8 mouse cellular contexts compared by ENCODE assay signal in genomic region chr13:100552009-100552368, GRCm38 (mm10). TPM values are rescaled to one million over a fixed set of nuclear protein-coding genes. Genes with fewer than 3 reads are reported as not detected.
A peak's percentile ranks its signal among the peaks of the same experiment; 100 is the strongest.
DNase-seq lines count a peak whose midpoint lies in the region; ATAC-seq lines count a peak whose summit lies in the region.

No protein-coding gene starts in this region.

- H3K9ac ChIP-seq in kidney, embryonic 15.5 days: peak overlapping the region; percentile 61
- peak overlapping the region; percentile 51 for H3K9ac ChIP-seq in limb, embryonic 12.5 days (replicated peaks)

- H3K4me1 ChIP-seq in kidney, embryonic 15.5 days: peaks cover 23% of the 10 kb centered on the region
- peaks cover 21% of the 10 kb centered on the region for H3K4me1 ChIP-seq in forebrain, embryonic 10.5 days
- peaks cover 18% of the 10 kb centered on the region; the same call in 1 of the 2 replicates for H3K4me1 ChIP-seq in limb, embryonic 12.5 days (replicated peaks)

- no peaks in the 10 kb centered on the region for H3K9me3 ChIP-seq in kidney, embryonic 15.5 days (replicated peaks)
- H3K9me3 ChIP-seq in forebrain, embryonic 10.5 days: no peaks in the 10 kb centered on the region
- no peaks in the 10 kb centered on the region for H3K9me3 ChIP-seq in limb, embryonic 12.5 days

- peaks cover 53% of the 10 kb centered on the region for H3K27me3 ChIP-seq in kidney, embryonic 15.5 days
- peaks cover 63% of the 10 kb centered on the region for H3K27me3 ChIP-seq in forebrain, embryonic 10.5 days (ENCODE audit: poor library complexity, severe bottlenecking)
- H3K27me3 ChIP-seq in limb, embryonic 12.5 days: peaks cover 59% of the 10 kb centered on the region

- H3K4me3 ChIP-seq in kidney, embryonic 15.5 days (replicated peaks): peak overlapping the region; percentile 63
- H3K4me3 ChIP-seq in forebrain, embryonic 10.5 days: peak overlapping the region; percentile 75
- H3K4me3 ChIP-seq in limb, embryonic 12.5 days (replicated peaks): peak overlapping the region; percentile 63

- H3K27ac ChIP-seq in kidney, embryonic 15.5 days: peak overlapping the region; percentile 80
- H3K27ac ChIP-seq in forebrain, embryonic 10.5 days: peak overlapping the region; percentile 69
- H3K27ac ChIP-seq in limb, embryonic 12.5 days: no peak overlapping the region

- H3K4me2 ChIP-seq in kidney, embryonic 15.5 days: peak overlapping the region; percentile 94
- H3K4me2 ChIP-seq in limb, embryonic 12.5 days: peak overlapping the region; percentile 98

- WGBS in kidney, embryonic 15.5 days: under 1% methylated on average over 35 of the region's 35 CpGs
- under 1% methylated on average over 35 of the region's 35 CpGs for WGBS in forebrain, embryonic 10.5 days
- WGBS in limb, embryonic 12.5 days: under 1% methylated on average over 35 of the region's 35 CpGs

- peak; percentile 24 for ATAC-seq in kidney, embryonic 15.5 days (replicated peaks; ENCODE audit: low FRiP score)
- 0 out of 2 replicates have a peak, but pooled peaks have one; percentile 5 for ATAC-seq in limb, embryonic 12.5 days (ENCODE audit: insufficient number of reproducible peaks, insufficient read depth, low FRiP score, low TSS enrichment, low read depth)

- no peak for DNase-seq in kidney, adult 11 months
- peak; percentile 14 for DNase-seq in MN1 (ENCODE audit: low spot score)
- DNase-seq in forebrain, embryonic 10.5 days (ENCODE audit: extremely low spot score, low spot score): peak; percentile 39
- peak; percentile 4 to 12 for DNase-seq in right cerebral cortex, adult 2 months (ENCODE audit: low spot score in 2 of 2)
- DNase-seq in cerebellum, postnatal 14 days: no peak
- DNase-seq in gastrocnemius, adult 18-20 months (ENCODE audit: low spot score): no peak

- H3K36me3 ChIP-seq in kidney, embryonic 15.5 days: no peaks in the 10 kb centered on the region
- H3K36me3 ChIP-seq in forebrain, embryonic 10.5 days (replicated peaks): no peaks in the 10 kb centered on the region
- H3K36me3 ChIP-seq in limb, embryonic 12.5 days: no peaks in the 10 kb centered on the region

RNA-seq across cellular contexts. Expression of gene Ocln, which starts 0.5 kb away (rescaled TPM):
- 26.1 and 27.4 TPM in 2 replicates for polyA plus RNA-seq in kidney, embryonic 15.5 days (2015; fragmentation: Nextera tagmentation; extraction: Ambion mirVana)
- polyA plus RNA-seq in forebrain, embryonic 10.5 days (2016; fragmentation: Nextera tagmentation; extraction: Ambion mirVana): 3.1 and 3.6 TPM in 2 replicates
- 1.6 and 2.0 TPM in 2 replicates for polyA plus RNA-seq in limb, embryonic 12.5 days (2016; fragmentation: Nextera tagmentation; extraction: Ambion mirVana)
- total RNA-seq in gastrocnemius, adult 18-20 months (2021): under 1 TPM in 1 of 2 experiments, not detected in 1; 0.14 TPM

RNA-seq across cellular contexts. Expression of gene Gtf2h2, which starts 59.6 kb away (rescaled TPM):
- polyA plus RNA-seq in kidney, embryonic 15.5 days (2015; fragmentation: Nextera tagmentation; extraction: Ambion mirVana): 81.4 and 82.1 TPM in 2 replicates
- 92.8 and 96.4 TPM in 2 replicates for polyA plus RNA-seq in forebrain, embryonic 10.5 days (2016; fragmentation: Nextera tagmentation; extraction: Ambion mirVana)
- 84.5 and 93.5 TPM in 2 replicates for polyA plus RNA-seq in limb, embryonic 12.5 days (2016; fragmentation: Nextera tagmentation; extraction: Ambion mirVana)
- 10 to 100 TPM; 17.8 to 22.5 TPM for total RNA-seq in gastrocnemius, adult 18-20 months (2021)

Comparison
In these comparisons a context has a peak if more than half of its experiments do, and no peak if none do; other contexts are left out.
1. DNase-seq: peak in MN1 (single experiment), forebrain, embryonic 10.5 days (single experiment) and right cerebral cortex, adult 2 months (2 of 2); none in kidney, adult 11 months (single experiment), cerebellum, postnatal 14 days (0 of 2) and gastrocnemius, adult 18-20 months (single experiment).
2. Peak in every context shown above with its lines, with median percentiles within 50 percentile points of each other: H3K4me3 ChIP-seq.